Mouse (Mus musculus) embryonic facial prominence, embryonic 14.5 days (tissue): ENCODE data around the gene Ubtf. TPM values are rescaled to one million over a fixed set of nuclear protein-coding genes. Genes with fewer than 3 reads are reported as not detected.
A peak's percentile ranks its signal among the peaks of the same experiment; 100 is the strongest.

Experiments used
- ATAC-seq: fragments of 200-750 bp; cut with Nextera tagmentation; 2 replicates; pipeline ENCODE4 v1.8.0; 2017; ENCODE audit warnings: low read depth, moderate number of reproducible peaks, moderate TSS enrichment
- DNase-seq: peaks from one replicate; pipeline ENCODE4 v3.0.0-alpha.2; 2015; ENCODE audit warnings: low spot score
- H3K27ac ChIP-seq: fragments of 300-500 bp; sonication (generic); replicated peaks from 2 replicates; pipeline ENCODE4 v1.5.1; 2014; ENCODE audit warnings: low read depth, mild to moderate bottlenecking, low read length, moderate library complexity
- H3K27me3 ChIP-seq: fragments of 300-500 bp; sonication (generic); replicated peaks from 2 replicates; pipeline ENCODE4 v1.6.1; 2014; ENCODE audit warnings: low read length; ENCODE audit not compliant: control insufficient read depth, insufficient read depth
- H3K36me3 ChIP-seq: fragments of 300-500 bp; sonication (generic); 2 replicates; pipeline ENCODE4 v1.6.1; 2014; ENCODE audit warnings: low read length, mixed read lengths; ENCODE audit not compliant: control insufficient read depth, insufficient read depth
- H3K4me1 ChIP-seq: fragments of 300-500 bp; sonication (generic); 2 replicates; pipeline ENCODE4 v1.6.1; 2014; ENCODE audit warnings: antibody characterized with exemption, low read length; ENCODE audit not compliant: control insufficient read depth, insufficient read depth
- H3K4me2 ChIP-seq: fragments of 300-500 bp; sonication (generic); 2 replicates; pipeline ENCODE4 v1.6.1; 2014; ENCODE audit warnings: low read depth, mild to moderate bottlenecking, low read length, moderate library complexity, mixed read lengths
- H3K4me3 ChIP-seq: fragments of 300-500 bp; sonication (generic); 2 replicates; pipeline ENCODE4 v1.5.1; 2014; ENCODE audit warnings: low read depth, mild to moderate bottlenecking, low read length
- H3K9ac ChIP-seq: fragments of 300-500 bp; sonication (generic); 2 replicates; pipeline ENCODE4 v1.6.1; 2014; ENCODE audit warnings: low read depth, mild to moderate bottlenecking, low read length, moderate library complexity, mixed read lengths
- H3K9me3 ChIP-seq: fragments of 300-500 bp; sonication (generic); 2 replicates; pipeline ENCODE4 v1.6.1; 2016; ENCODE audit warnings: low read length; ENCODE audit not compliant: control insufficient read depth
- WGBS: fragments of 180-500 bp; shearing (Covaris S2); extraction: QIAGEN DNeasy Blood & Tissue Kit; methylation state at CpG from one replicate; pipeline ENCODE4 v1.1.7; 2014; 5-methylcytosine and 5-hydroxymethylcytosine counted together
- polyA plus RNA-seq: library from polyadenylated mRNA; unstranded; fragments of >200 nt; fragmentation: Nextera tagmentation; extraction: Ambion mirVana; gene quantifications from 2 replicates; pipeline ENCODE4 v1.2.1, GENCODE M21; 2014

The Ubtf gene
- polyA plus RNA-seq, 1 experiment from 2014 or later = 73.3 TPM

GRCm38 (mm10) chr11:102339624-102340023, 20.1 kb upstream of the Ubtf start:
- no peak overlapping the region for H3K4me3 ChIP-seq
- no peak overlapping the region for H3K27ac ChIP-seq
- no peaks in the 10 kb centered on the region for H3K4me1 ChIP-seq
- no peaks in the 10 kb centered on the region for H3K27me3 ChIP-seq
- no peak for ATAC-seq
- no peak overlapping the region for H3K4me2 ChIP-seq
- H3K9ac ChIP-seq = no peak overlapping the region
- DNase-seq = no peak
- 57% methylated on average over 4 of the region's 4 CpGs for WGBS
- H3K36me3 ChIP-seq = no peaks in the 10 kb centered on the region
- no peaks in the 10 kb centered on the region for H3K9me3 ChIP-seq

GRCm38 (mm10) chr11:102339195-102339594, 19.7 kb upstream of the Ubtf start:
- no peak overlapping the region for H3K27ac ChIP-seq
- peak; percentile 22; the same call in 1 of the 2 replicates for ATAC-seq

GRCm38 (mm10) chr11:102338561-102338960, 19.0 kb upstream of the Ubtf start:
- DNase-seq = peak; percentile 81
- WGBS = 43% methylated on average over 3 of the region's 3 CpGs

More at GRCm38 (mm10) chr11:102339195-102339594, 19.7 kb upstream of the Ubtf start:
- DNase-seq = peak; percentile 49
- no peak overlapping the region for H3K9ac ChIP-seq
- no peak overlapping the region for H3K4me3 ChIP-seq
- no peak overlapping the region for H3K4me2 ChIP-seq
- H3K9me3 ChIP-seq = no peaks in the 10 kb centered on the region
- no peaks in the 10 kb centered on the region for H3K4me1 ChIP-seq
- 66% methylated on average over 11 of the region's 11 CpGs for WGBS
- no peaks in the 10 kb centered on the region for H3K36me3 ChIP-seq
- H3K27me3 ChIP-seq = no peaks in the 10 kb centered on the region

GRCm38 (mm10) chr11:102337921-102338320, 18.4 kb upstream of the Ubtf start:
- Histone ChIP-seq H3K27ac (no peak overlapping the region), H3K4me3 (no peak overlapping the region), H3K9ac (no peak overlapping the region), H3K4me2 (no peak overlapping the region), H3K27me3 (no peaks in the 10 kb centered on the region), H3K36me3 (no peaks in the 10 kb centered on the region), H3K4me1 (no peaks in the 10 kb centered on the region), H3K9me3 (no peaks in the 10 kb centered on the region)
- WGBS = 71% methylated on average over 1 of the region's 1 CpGs
- no peak for ATAC-seq
- DNase-seq = no peak

More at GRCm38 (mm10) chr11:102338561-102338960, 19.0 kb upstream of the Ubtf start:
- Histone ChIP-seq H3K36me3 (no peaks in the 10 kb centered on the region), H3K4me2 (no peak overlapping the region), H3K9me3 (no peaks in the 10 kb centered on the region), H3K27me3 (no peaks in the 10 kb centered on the region), H3K27ac (no peak overlapping the region), H3K4me3 (no peak overlapping the region), H3K9ac (no peak overlapping the region), H3K4me1 (no peaks in the 10 kb centered on the region)
- ATAC-seq = no peak

- Histone ChIP-seq H3K9ac (no peak overlapping the region), H3K36me3 (no peaks in the 10 kb centered on the region), H3K27ac (no peak overlapping the region), H3K4me1 (no peaks in the 10 kb centered on the region), H3K4me2 (no peak overlapping the region), H3K4me3 (no peak overlapping the region), H3K9me3 (no peaks in the 10 kb centered on the region), H3K27me3 (no peaks in the 10 kb centered on the region)
- no peak for DNase-seq
- no peak for ATAC-seq
- WGBS = 79% methylated on average over 1 of the region's 1 CpGs
Observed at GRCm38 (mm10) chr11:102336191-102336590, 16.6 kb upstream of the Ubtf start.

GRCm38 (mm10) chr11:102334973-102335700, 15.6 kb upstream of the Ubtf start:
- Histone ChIP-seq H3K9me3 (no peaks in the 10 kb centered on the region), H3K27ac (no peak overlapping the region; the same call in 1 of the 2 replicates), H3K9ac (0 out of 2 replicates have a peak overlapping the region, but pooled peaks have one; percentile 6), H3K4me2 (no peak overlapping the region), H3K27me3 (no peaks in the 10 kb centered on the region), H3K4me3 (no peak overlapping the region), H3K4me1 (no peaks in the 10 kb centered on the region), H3K36me3 (no peaks in the 10 kb centered on the region)
- ATAC-seq (no peak), DNase-seq (peak; percentile 57)
- WGBS = 33% methylated on average over 9 of the region's 9 CpGs

GRCm38 (mm10) chr11:102334010-102334409, 14.5 kb upstream of the Ubtf start:
- 61% methylated on average over 4 of the region's 4 CpGs for WGBS
- ATAC-seq (no peak), DNase-seq (no peak)
- H3K9me3 ChIP-seq = no peaks in the 10 kb centered on the region
- H3K36me3 ChIP-seq = no peaks in the 10 kb centered on the region
- no peak overlapping the region for H3K27ac ChIP-seq
- no peak overlapping the region for H3K4me3 ChIP-seq
- no peak overlapping the region for H3K9ac ChIP-seq
- no peaks in the 10 kb centered on the region for H3K4me1 ChIP-seq
- no peak overlapping the region for H3K4me2 ChIP-seq
- no peaks in the 10 kb centered on the region for H3K27me3 ChIP-seq

- Histone ChIP-seq H3K9me3 (no peaks in the 10 kb centered on the region), H3K4me3 (no peak overlapping the region), H3K4me1 (no peaks in the 10 kb centered on the region), H3K36me3 (no peaks in the 10 kb centered on the region), H3K4me2 (no peak overlapping the region), H3K9ac (no peak overlapping the region), H3K27ac (no peak overlapping the region), H3K27me3 (no peaks in the 10 kb centered on the region)
- no peak for DNase-seq
- ATAC-seq = no peak
Observed at GRCm38 (mm10) chr11:102333061-102333460, 13.5 kb upstream of the Ubtf start.

GRCm38 (mm10) chr11:102331806-102332205, 12.3 kb upstream of the Ubtf start:
- ATAC-seq = no peak
- Histone ChIP-seq H3K36me3 (no peaks in the 10 kb centered on the region), H3K9ac (no peak overlapping the region), H3K4me2 (no peak overlapping the region), H3K27me3 (no peaks in the 10 kb centered on the region), H3K27ac (no peak overlapping the region), H3K4me3 (no peak overlapping the region), H3K4me1 (no peaks in the 10 kb centered on the region), H3K9me3 (no peaks in the 10 kb centered on the region)
- no peak for DNase-seq
- 47% methylated on average over 4 of the region's 4 CpGs for WGBS
